ENCODE assay signal across 21 mouse cellular contexts in genomic region chrX:10558625-10559024, GRCm38 (mm10).
"Had no signal": no experiment of that assay in that cellular context is flagged by ENCODE, and none has a peak within 500 bp of the region (broad histone marks: within the 10 kb centered on the region; RNA-seq: fewer than 3 reads in every experiment).

No protein-coding gene starts in this region.

- H3K9me3 ChIP-seq: limb, embryonic 10.5 days; limb, embryonic 13.5 days; liver, embryonic 12.5 days; liver, embryonic 15.5 days; lung, embryonic 15.5 days; megakaryocyte, embryonic 14.5 days; midbrain, embryonic 10.5 days; midbrain, embryonic 13.5 days; neural tube, embryonic 13.5 days had no signal

- H3K36me3 ChIP-seq: limb, embryonic 10.5 days; limb, embryonic 13.5 days; liver, embryonic 12.5 days; liver, embryonic 15.5 days; lung, embryonic 15.5 days; midbrain, embryonic 10.5 days; midbrain, embryonic 13.5 days; neural tube, embryonic 13.5 days had no signal

- H3K4me2 ChIP-seq: limb, embryonic 13.5 days; liver, embryonic 12.5 days; liver, embryonic 15.5 days; lung, embryonic 15.5 days; midbrain, embryonic 13.5 days; neural tube, embryonic 13.5 days had no signal

- ATAC-seq: liver, embryonic 12.5 days; midbrain, embryonic 13.5 days; midbrain, embryonic 16.5 days had no signal

- H3K9ac ChIP-seq: limb, embryonic 13.5 days; liver, embryonic 12.5 days; liver, embryonic 15.5 days; lung, embryonic 15.5 days; midbrain, embryonic 13.5 days; neural tube, embryonic 13.5 days had no signal

- DNase-seq: kidney, postnatal 25 days; layer of hippocampus, adult 9-11 months; liver; lung, adult 18-20 months; lung, postnatal 10 days; lung, postnatal 36 days; retina, postnatal 1 day; thymus, postnatal 25 days had no signal

- H3K27ac ChIP-seq: kidney, postnatal 0 days; layer of hippocampus, adult 2 months; limb, embryonic 10.5 days; limb, embryonic 13.5 days; liver, embryonic 12.5 days; liver, embryonic 15.5 days; lung, embryonic 15.5 days; midbrain, embryonic 10.5 days; midbrain, embryonic 13.5 days; neural tube, embryonic 13.5 days had no signal

- H3K4me3 ChIP-seq: layer of hippocampus, adult 2 months; limb, embryonic 10.5 days; limb, embryonic 13.5 days; liver, embryonic 12.5 days; liver, embryonic 15.5 days; lung, embryonic 15.5 days; megakaryocyte, embryonic 14.5 days; midbrain, embryonic 10.5 days; midbrain, embryonic 13.5 days; myocyte; neural tube, embryonic 13.5 days had no signal

- H3K4me1 ChIP-seq: limb, embryonic 10.5 days; limb, embryonic 13.5 days; liver, embryonic 12.5 days; liver, embryonic 15.5 days; lung, embryonic 15.5 days; megakaryocyte, embryonic 14.5 days; midbrain, embryonic 10.5 days; neural tube, embryonic 13.5 days had no signal

- H3K27me3 ChIP-seq: limb, embryonic 13.5 days; liver, embryonic 12.5 days; liver, embryonic 15.5 days; lung, embryonic 15.5 days; megakaryocyte, embryonic 14.5 days; midbrain, embryonic 13.5 days; neural tube, embryonic 13.5 days had no signal
